Mouse (Mus musculus) urinary bladder, postnatal 0 days (tissue): ENCODE measurements around the gene Mtch2. TPM values are rescaled to one million over a fixed set of nuclear protein-coding genes. Genes with fewer than 3 reads are reported as not detected.

Source experiments
- polyA plus RNA-seq: library from polyadenylated mRNA; unstranded; fragments of >200 nt; fragmentation: Nextera tagmentation; extraction: Ambion mirVana; gene quantifications from 2 replicates; pipeline ENCODE4 v1.2.1, GENCODE M21; 2015

The Mtch2 gene
- polyA plus RNA-seq: 164 and 168 TPM in 2 replicates

GRCm38 (mm10) chr2:90846955-90847680 is at the start of gene Mtch2:
Mtch2 (plus strand) TSS chr2:90847155.

GRCm38 (mm10) chr2:90885218-90886041 is 38.5 kb downstream of the Mtch2 start, which contains the start of gene C1qtnf4:
C1qtnf4 (plus strand) TSS chr2:90885860.

GRCm38 (mm10) chr2:90904076-90904855 is 57.3 kb downstream of the Mtch2 start, which contains the start of the genes Kbtbd4 and Ndufs3:
Kbtbd4 (plus strand) TSS chr2:90904740.
Ndufs3 (minus strand) TSS chr2:90904827.

Other genes starting within 250 kb of the Mtch2 start
- gene Nup160, start 169.9 kb upstream of the Mtch2 start, polyA plus RNA-seq: 12.5 and 14.4 TPM in 2 replicates
- gene Fnbp4, start 101.8 kb upstream of the Mtch2 start, polyA plus RNA-seq: 29.6 and 33.0 TPM in 2 replicates
- 0.83 and 1.0 TPM in 2 replicates for gene Agbl2, start 64.4 kb upstream of the Mtch2 start, polyA plus RNA-seq
- gene C1qtnf4, start 38.7 kb downstream of the Mtch2 start, polyA plus RNA-seq: 7.4 TPM in 2 replicates
- 13.5 and 15.0 TPM in 2 replicates for gene Kbtbd4, start 57.6 kb downstream of the Mtch2 start, polyA plus RNA-seq
- gene Ndufs3, start 57.7 kb downstream of the Mtch2 start, polyA plus RNA-seq: 188 and 191 TPM in 2 replicates
- gene Celf1, start 93.2 kb downstream of the Mtch2 start, polyA plus RNA-seq: 56.2 and 64.0 TPM in 2 replicates
- 0.57 and 0.60 TPM in 2 replicates for gene Rapsn, start 188.5 kb downstream of the Mtch2 start, polyA plus RNA-seq
- gene Psmc3, start 206.9 kb downstream of the Mtch2 start, polyA plus RNA-seq: 209 and 226 TPM in 2 replicates
- gene Slc39a13, start 223.3 kb downstream of the Mtch2 start, polyA plus RNA-seq: 47.2 and 55.7 TPM in 2 replicates
- gene Spi1, start 235.2 kb downstream of the Mtch2 start, polyA plus RNA-seq: 8.5 and 23.8 TPM in 2 replicates